In genomic region chr2:68378319-68378718, GRCm38 (mm10) we compare ENCODE assay signal across 25 mouse cellular contexts.
DNase-seq lines count a peak whose midpoint lies in the region; ATAC-seq and TF ChIP-seq lines count a peak whose summit lies in the region.
"Had no signal": no experiment of that assay in that cellular context is flagged by ENCODE, and none has a peak within 500 bp of the region (broad histone marks: within the 10 kb centered on the region; RNA-seq: fewer than 3 reads in every experiment).

No protein-coding gene starts in this region.

- no peaks in the 10 kb centered on the region for H3K27me3 ChIP-seq in heart, embryonic 12.5 days (replicated peaks)
- H3K27me3 ChIP-seq: liver, embryonic 15.5 days; lung, embryonic 15.5 days; neural tube, embryonic 12.5 days had no signal

- WGBS in heart, embryonic 12.5 days, result 33% methylated on average over 8 of the region's 8 CpGs

- H3K36me3 ChIP-seq in heart, embryonic 12.5 days, result 0 out of 2 replicates have a peak, but pooled peaks cover 4% of the 10 kb centered on the region
- H3K36me3 ChIP-seq: liver, embryonic 15.5 days; lung, embryonic 15.5 days; neural tube, embryonic 12.5 days had no signal

- H3K4me1 ChIP-seq in heart, embryonic 12.5 days (replicated peaks), result peaks cover 82% of the 10 kb centered on the region

- H3K9me3 ChIP-seq in heart, embryonic 12.5 days (replicated peaks), result no peaks in the 10 kb centered on the region
- H3K9me3 ChIP-seq: hindbrain, embryonic 10.5 days; liver, embryonic 15.5 days; lung, embryonic 15.5 days; neural tube, embryonic 12.5 days had no signal

- ATAC-seq in heart, embryonic 12.5 days (ENCODE audit: insufficient number of reproducible peaks, low FRiP score), result peak; percentile 70; the same call in 1 of the 2 replicates
- ATAC-seq in megakaryocyte, adult 5-6 weeks (ENCODE audit: poor library complexity, severe bottlenecking), result no peak
- ATAC-seq: forebrain, embryonic 16.5 days; inflammation-experienced regulatory T-cells, adult 6 months had no signal

- peak overlapping the region; percentile 27 for H3K4me2 ChIP-seq in heart, embryonic 12.5 days
- H3K4me2 ChIP-seq: liver, embryonic 15.5 days; lung, embryonic 15.5 days; neural tube, embryonic 12.5 days had no signal

- H3K9ac ChIP-seq in heart, embryonic 12.5 days, result no peak overlapping the region
- H3K9ac ChIP-seq: liver, embryonic 15.5 days; lung, embryonic 15.5 days; neural tube, embryonic 12.5 days had no signal

- intact Hi-C loops in heart, postnatal 25 days (cut with DNase I), result loop anchor here (1.0 to 5.0 kb wide), 2 partner anchors 53 to 94 kb away; partner anchors contain the start of gene Stk39
- intact Hi-C loops in heart, postnatal 10 days (cut with DNase I), result loop anchor here (5.0 kb wide), 1 partner anchor 54 kb away; no protein-coding TSS in a partner anchor

- peak overlapping the region; percentile 85 for H3K27ac ChIP-seq in heart, embryonic 12.5 days (ENCODE audit: poor library complexity, severe bottlenecking)
- H3K27ac ChIP-seq in layer of hippocampus, adult 2 months, result no peak overlapping the region
- H3K27ac ChIP-seq: liver, embryonic 15.5 days; lung, embryonic 15.5 days; neural tube, embryonic 12.5 days had no signal

- H3K4me3 ChIP-seq in heart, embryonic 12.5 days, result no peak overlapping the region
- H3K4me3 ChIP-seq in layer of hippocampus, adult 2 months, result no peak overlapping the region
- H3K4me3 ChIP-seq: hindbrain, embryonic 10.5 days; liver, embryonic 15.5 days; lung, embryonic 15.5 days; neural tube, embryonic 12.5 days had no signal

- peak; percentile 97 for DNase-seq in heart, adult 11 months
- no peak for DNase-seq in heart, postnatal 25 days (ENCODE audit: low spot score)
- DNase-seq in heart, adult 18-20 months, result peak; percentile 72 to 77
- DNase-seq in heart, postnatal 10 days, result peak; percentile 83
- DNase-seq in layer of hippocampus, adult 2 months (ENCODE audit: low spot score in 2 of 2), result no peak
- no peak for DNase-seq in cerebellum, postnatal 14 days
- DNase-seq: adrenal gland, postnatal 14 days; cerebellum, adult 2 months; gastrocnemius, postnatal 36 days; kidney, adult 8-10 months; kidney, postnatal 14 days; liver; lung, postnatal 36 days; midbrain, embryonic 14.5 days; right cerebral cortex, adult 18-20 months; right cerebral cortex, postnatal 4 days; thymus, postnatal 14 days had no signal

- TF ChIP-seq CTCF in layer of hippocampus, adult 2 months (conservative IDR thresholded peaks at IDR 0.05), result no peak

Comparison
In these comparisons a context has a peak if more than half of its experiments do, and no peak if none do; other contexts are left out.
1. DNase-seq: peak in heart, adult 11 months (single experiment), heart, adult 18-20 months (2 of 2) and heart, postnatal 10 days (2 of 2); none in heart, postnatal 25 days (single experiment), layer of hippocampus, adult 2 months (0 of 2) and cerebellum, postnatal 14 days (0 of 2).